Mouse (Mus musculus) brain, adult 10 weeks (tissue): ENCODE data around the gene Gm21773. TPM values are rescaled to one million over a fixed set of nuclear protein-coding genes. Genes with fewer than 3 reads are reported as not detected.

Source experiments
- polyA plus RNA-seq: library from polyadenylated mRNA; stranded (reverse); fragments of 350-450 nt; fragmentation: Illumina TruSeq; extraction: RNeasy Lipid Tissue Mini Kit (QIAGEN cat#74804); gene quantifications from one replicate; pipeline ENCODE4 v1.2.3, GENCODE M21; 2015; ENCODE audit warnings: low read depth, low replicate concordance

Gm21773 gene
- polyA plus RNA-seq, result not detected

GRCm38 (mm10) chrY:25309260-25309659 lies at the start of gene Gm21773:
Gene Gm21773 (minus strand): TSS chrY:25309360.

